Mouse (Mus musculus): ENCODE data around the gene Arrb1. TPM values are rescaled to one million over a fixed set of nuclear protein-coding genes. Genes with fewer than 3 reads are reported as not detected.
"Not testable (repeated sequence)": the region's sequence is repeated elsewhere in the genome, so short reads cannot be mapped to it uniquely, and the experiment has no call there.

Arrb1 gene
- 4.9 and 5.3 TPM in 2 replicates for polyA plus RNA-seq (2014; fragmentation: Nextera tagmentation; extraction: Ambion mirVana)

- Histone ChIP-seq H3K36me3 (ENCODE audit: control insufficient read depth, insufficient read depth, low read length) (no peaks in the 10 kb centered on the region), H3K4me3 (ENCODE audit: low read depth, low read length) (peak within 1 kb of the TSS; percentile 73), H3K27ac (ENCODE audit: low read depth, low read length) (peak within 1 kb of the TSS; percentile 94), H3K9me3 (replicated peaks; ENCODE audit: control insufficient read depth, low read length) (no peaks in the 10 kb centered on the region), H3K4me2 (peak within 1 kb of the TSS; percentile 93), H3K9ac (ENCODE audit: low read depth, low read length) (peak within 1 kb of the TSS; percentile 89), H3K27me3 (ENCODE audit: control insufficient read depth, insufficient read depth, low read length) (no peaks in the 10 kb centered on the region), H3K4me1 (ENCODE audit: control insufficient read depth, insufficient read depth, low read length) (peaks cover 45% of the 10 kb centered on the region)
- WGBS (ENCODE audit: insufficient replicate concordance), result under 1% methylated on average over 65 of the region's 68 CpGs
- peak; percentile 85 for ATAC-seq (replicated peaks; ENCODE audit: insufficient number of reproducible peaks, low FRiP score, low TSS enrichment)
These were observed at the start of gene Arrb1 for GRCm38 (mm10) chr7:99534901-99535735. Gene Arrb1, plus strand, starts transcription at chr7:99535466.

GRCm38 (mm10) chr7:99489708-99490107 lies 45.6 kb upstream of the Arrb1 start:
- Histone ChIP-seq H3K4me2 (no peak overlapping the region), H3K9ac (ENCODE audit: low read depth, low read length) (no peak overlapping the region), H3K27me3 (ENCODE audit: control insufficient read depth, insufficient read depth, low read length) (no peaks in the 10 kb centered on the region; the same call in 1 of the 2 replicates), H3K9me3 (replicated peaks; ENCODE audit: control insufficient read depth, low read length) (0 out of 2 replicates have a peak, but pooled peaks cover 3% of the 10 kb centered on the region), H3K4me1 (ENCODE audit: control insufficient read depth, insufficient read depth, low read length) (no peaks in the 10 kb centered on the region), H3K4me3 (ENCODE audit: low read depth, low read length) (no peak overlapping the region), H3K27ac (ENCODE audit: low read depth, low read length) (no peak overlapping the region), H3K36me3 (ENCODE audit: control insufficient read depth, insufficient read depth, low read length) (no peaks in the 10 kb centered on the region)
- no peak for ATAC-seq (replicated peaks; ENCODE audit: insufficient number of reproducible peaks, low FRiP score, low TSS enrichment)
- 86% methylated on average over 5 of the region's 5 CpGs for WGBS (ENCODE audit: insufficient replicate concordance)

GRCm38 (mm10) chr7:99499128-99499527 lies 36.1 kb upstream of the Arrb1 start:
- Histone ChIP-seq H3K9ac (ENCODE audit: low read depth, low read length) (no peak overlapping the region), H3K9me3 (replicated peaks; ENCODE audit: control insufficient read depth, low read length) (no peaks in the 10 kb centered on the region), H3K27me3 (ENCODE audit: control insufficient read depth, insufficient read depth, low read length) (no peaks in the 10 kb centered on the region), H3K4me1 (ENCODE audit: control insufficient read depth, insufficient read depth, low read length) (peaks cover 4% of the 10 kb centered on the region; the same call in 1 of the 2 replicates), H3K27ac (ENCODE audit: low read depth, low read length) (no peak overlapping the region), H3K4me2 (no peak overlapping the region), H3K36me3 (ENCODE audit: control insufficient read depth, insufficient read depth, low read length) (no peaks in the 10 kb centered on the region), H3K4me3 (ENCODE audit: low read depth, low read length) (no peak overlapping the region)
- ATAC-seq (replicated peaks; ENCODE audit: insufficient number of reproducible peaks, low FRiP score, low TSS enrichment), result no peak
- WGBS (ENCODE audit: insufficient replicate concordance), result 62% methylated on average over 1 of the region's 1 CpGs

- no peak overlapping the region for H3K4me2 ChIP-seq
- ATAC-seq (replicated peaks; ENCODE audit: insufficient number of reproducible peaks, low FRiP score, low TSS enrichment), result peak; percentile 75; the same call in 1 of the 2 replicates
- WGBS (ENCODE audit: insufficient replicate concordance), result 5% methylated on average over 8 of the region's 8 CpGs
These were observed 35.1 kb upstream of the Arrb1 start for GRCm38 (mm10) chr7:99500201-99500600.

GRCm38 (mm10) chr7:99500655-99501054 lies 34.6 kb upstream of the Arrb1 start:
- no peak; the same call in 1 of the 2 replicates for ATAC-seq (replicated peaks; ENCODE audit: insufficient number of reproducible peaks, low FRiP score, low TSS enrichment)
- H3K4me3 ChIP-seq (ENCODE audit: low read depth, low read length), result no peak overlapping the region
- H3K9me3 ChIP-seq (replicated peaks; ENCODE audit: control insufficient read depth, low read length), result no peaks in the 10 kb centered on the region
- peaks cover 4% of the 10 kb centered on the region; the same call in 1 of the 2 replicates for H3K4me1 ChIP-seq (ENCODE audit: control insufficient read depth, insufficient read depth, low read length)
- peak overlapping the region; percentile 23; the same call in 1 of the 2 replicates for H3K4me2 ChIP-seq
- H3K9ac ChIP-seq (ENCODE audit: low read depth, low read length), result no peak overlapping the region
- no peaks in the 10 kb centered on the region for H3K36me3 ChIP-seq (ENCODE audit: control insufficient read depth, insufficient read depth, low read length)
- no peak overlapping the region for H3K27ac ChIP-seq (ENCODE audit: low read depth, low read length)
- H3K27me3 ChIP-seq (ENCODE audit: control insufficient read depth, insufficient read depth, low read length), result no peaks in the 10 kb centered on the region
- 13% methylated on average over 5 of the region's 5 CpGs for WGBS (ENCODE audit: insufficient replicate concordance)

More at GRCm38 (mm10) chr7:99500201-99500600, 35.1 kb upstream of the Arrb1 start:
- no peaks in the 10 kb centered on the region for H3K27me3 ChIP-seq (ENCODE audit: control insufficient read depth, insufficient read depth, low read length)
- peaks cover 4% of the 10 kb centered on the region; the same call in 1 of the 2 replicates for H3K4me1 ChIP-seq (ENCODE audit: control insufficient read depth, insufficient read depth, low read length)
- H3K9me3 ChIP-seq (replicated peaks; ENCODE audit: control insufficient read depth, low read length), result no peaks in the 10 kb centered on the region
- no peak overlapping the region for H3K9ac ChIP-seq (ENCODE audit: low read depth, low read length)
- no peak overlapping the region for H3K27ac ChIP-seq (ENCODE audit: low read depth, low read length)
- H3K4me3 ChIP-seq (ENCODE audit: low read depth, low read length), result no peak overlapping the region
- no peaks in the 10 kb centered on the region for H3K36me3 ChIP-seq (ENCODE audit: control insufficient read depth, insufficient read depth, low read length)

GRCm38 (mm10) chr7:99501148-99501547 lies 34.1 kb upstream of the Arrb1 start:
- Histone ChIP-seq H3K9me3 (replicated peaks; ENCODE audit: control insufficient read depth, low read length) (no peaks in the 10 kb centered on the region), H3K4me2 (no peak overlapping the region), H3K36me3 (ENCODE audit: control insufficient read depth, insufficient read depth, low read length) (no peaks in the 10 kb centered on the region), H3K4me3 (ENCODE audit: low read depth, low read length) (no peak overlapping the region), H3K27me3 (ENCODE audit: control insufficient read depth, insufficient read depth, low read length) (no peaks in the 10 kb centered on the region), H3K27ac (ENCODE audit: low read depth, low read length) (no peak overlapping the region), H3K4me1 (ENCODE audit: control insufficient read depth, insufficient read depth, low read length) (peaks cover 4% of the 10 kb centered on the region; the same call in 1 of the 2 replicates), H3K9ac (ENCODE audit: low read depth, low read length) (no peak overlapping the region)
- WGBS (ENCODE audit: insufficient replicate concordance), result 34% methylated on average over 1 of the region's 1 CpGs
- ATAC-seq (replicated peaks; ENCODE audit: insufficient number of reproducible peaks, low FRiP score, low TSS enrichment), result no peak

GRCm38 (mm10) chr7:99504556-99504955 lies 30.7 kb upstream of the Arrb1 start:
- no peak for ATAC-seq (replicated peaks; ENCODE audit: insufficient number of reproducible peaks, low FRiP score, low TSS enrichment)
- Histone ChIP-seq H3K9me3 (replicated peaks; ENCODE audit: control insufficient read depth, low read length) (no peaks in the 10 kb centered on the region), H3K9ac (ENCODE audit: low read depth, low read length) (no peak overlapping the region), H3K27me3 (ENCODE audit: control insufficient read depth, insufficient read depth, low read length) (no peaks in the 10 kb centered on the region), H3K4me1 (ENCODE audit: control insufficient read depth, insufficient read depth, low read length) (peaks cover 4% of the 10 kb centered on the region; the same call in 1 of the 2 replicates), H3K27ac (ENCODE audit: low read depth, low read length) (no peak overlapping the region), H3K4me2 (no peak overlapping the region), H3K36me3 (ENCODE audit: control insufficient read depth, insufficient read depth, low read length) (no peaks in the 10 kb centered on the region), H3K4me3 (ENCODE audit: low read depth, low read length) (no peak overlapping the region)

GRCm38 (mm10) chr7:99508187-99508586 lies 27.1 kb upstream of the Arrb1 start:
- not testable (repeated sequence) for H3K4me2 ChIP-seq; H3K4me1 ChIP-seq (ENCODE audit: control insufficient read depth, insufficient read depth, low read length); H3K9ac ChIP-seq (ENCODE audit: low read depth, low read length); H3K9me3 ChIP-seq (replicated peaks; ENCODE audit: control insufficient read depth, low read length); H3K27me3 ChIP-seq (ENCODE audit: control insufficient read depth, insufficient read depth, low read length); ATAC-seq (replicated peaks; ENCODE audit: insufficient number of reproducible peaks, low FRiP score, low TSS enrichment); H3K36me3 ChIP-seq (ENCODE audit: control insufficient read depth, insufficient read depth, low read length); H3K4me3 ChIP-seq (ENCODE audit: low read depth, low read length); H3K27ac ChIP-seq (ENCODE audit: low read depth, low read length)
- 8% methylated on average over 2 of the region's 2 CpGs for WGBS (ENCODE audit: insufficient replicate concordance)
